Mouse (Mus musculus) thymus, adult 2 months (tissue): Measurements from ENCODE around the gene Tnrc6c.

Experiments
- CTCF ChIP-seq: fragments of 200-500 bp; IDR thresholded peaks from 2 replicates; pipeline ENCODE4 v1.5.1; 2012; ENCODE audit warnings: mild to moderate bottlenecking, control low read depth, low read length, moderate library complexity, borderline replicate concordance; ENCODE audit not compliant: control insufficient read depth, poor library complexity, insufficient read depth; ENCODE audit errors: extremely low read depth
- POLR2A ChIP-seq: fragments of 200-500 bp; IDR thresholded peaks from 2 replicates; pipeline ENCODE4 v1.6.1; 2012; ENCODE audit warnings: mild to moderate bottlenecking, low read length, control low read depth, moderate library complexity; ENCODE audit not compliant: control insufficient read depth, poor library complexity, insufficient read depth; ENCODE audit errors: extremely low read depth

- peak; percentile 42; the same call in 1 of the 2 replicates for TF ChIP-seq CTCF
- peak; percentile 100 for TF ChIP-seq POLR2A
These were observed 363 bp downstream of the Tnrc6c start for GRCm38 (mm10) chr11:117654380-117654924.
